Mouse (Mus musculus): ENCODE measurements around the gene Macrod2.

DNA sequence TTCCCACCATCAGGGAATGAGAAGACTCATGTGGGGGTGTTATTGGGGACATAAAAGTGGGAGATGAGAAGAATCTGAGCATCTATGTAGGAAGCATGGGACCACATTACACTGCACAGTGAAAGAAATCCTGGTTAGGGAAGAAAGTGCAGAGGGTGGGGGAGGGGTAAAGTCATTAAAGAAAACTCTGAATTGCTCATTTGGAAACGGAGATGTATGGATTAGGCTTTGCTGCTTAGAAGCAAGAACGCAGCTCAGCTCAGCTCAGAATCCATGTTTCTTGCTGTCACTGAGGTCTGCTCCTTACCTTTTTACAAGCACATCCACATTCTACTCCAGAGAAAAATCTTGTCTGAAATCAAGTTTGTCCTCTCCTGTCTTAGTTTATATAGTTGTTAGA is 444.3 kb downstream of the Macrod2 start:
- TF ChIP-seq CTCF (IDR thresholded peaks at IDR 0.05; ENCODE audit: low read depth, low read length) = no peak
- TF ChIP-seq POLR2A (IDR thresholded peaks at IDR 0.05; ENCODE audit: extremely low read depth, insufficient read depth, low read length) = no peak
